Mouse (Mus musculus): ENCODE measurements at regions not wholly inside any gene's neighbourhood (a gene's known extent, or its start where the extent isn't known, plus 50 kb on each side); places are given as distances from the start of the nearest gene placed in this dataset.

DNA sequence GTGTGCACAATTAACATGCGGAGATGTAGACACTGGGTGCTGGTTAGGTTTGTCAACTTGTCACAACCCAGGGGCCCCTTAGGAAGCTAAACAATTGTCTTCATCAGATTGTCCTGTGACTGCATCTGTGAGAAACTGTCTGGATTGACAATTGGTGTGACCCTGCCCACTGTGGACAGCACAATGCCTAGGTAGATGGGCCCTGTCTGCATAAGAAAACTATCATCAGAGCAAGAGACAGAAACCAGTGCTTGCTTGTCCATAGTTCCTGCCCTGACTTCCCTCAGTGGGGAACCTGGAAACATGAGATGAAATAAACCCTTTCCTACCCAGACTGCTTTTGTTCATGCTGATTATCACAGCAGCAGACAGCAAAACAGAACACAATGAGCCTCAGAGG, 63.5 kb upstream of the Tyw5 start:
- H3K4me1 ChIP-seq (ENCODE audit: control insufficient read depth, insufficient read depth, low read length), result no peaks in the 10 kb centered on the region
- no peak overlapping the region for H3K4me3 ChIP-seq (replicated peaks; ENCODE audit: extremely low read depth, low read depth, low read length)
- WGBS, result 91% methylated on average over 1 of the region's 1 CpGs
- TF ChIP-seq POLR2A (IDR thresholded peaks at IDR 0.05; ENCODE audit: borderline replicate concordance, extremely low read depth, low read depth, low read length), result no peak
- no peak for TF ChIP-seq CTCF (IDR thresholded peaks at IDR 0.05; ENCODE audit: insufficient read depth, low read length)
- DNase-seq, result no peak

DNA sequence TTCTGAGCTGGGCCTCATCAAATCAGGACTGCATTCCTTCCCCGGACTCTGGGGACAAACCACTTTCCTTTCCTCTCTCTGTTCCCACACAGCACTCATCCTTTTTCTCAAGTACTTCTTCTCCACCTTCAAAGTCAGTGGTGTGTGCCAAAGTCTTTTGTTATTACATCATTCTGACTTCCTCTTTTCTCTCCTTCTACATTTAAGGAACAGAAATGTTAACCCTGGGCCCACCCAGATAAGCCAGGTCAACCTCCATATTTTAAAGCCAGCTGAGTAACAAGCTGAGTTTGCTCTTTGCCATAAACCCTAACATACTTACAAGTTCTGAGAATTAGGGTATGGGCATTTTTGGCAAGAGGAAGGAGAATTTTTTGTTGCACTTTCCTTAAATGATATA, 65.3 kb upstream of the Tyw5 start:
- Histone ChIP-seq H3K4me1 (ENCODE audit: control insufficient read depth, insufficient read depth, low read length) (no peaks in the 10 kb centered on the region), H3K4me3 (replicated peaks; ENCODE audit: extremely low read depth, low read depth, low read length) (no peak overlapping the region)
- no peak for DNase-seq
- WGBS, result 44% methylated on average over 1 of the region's 1 CpGs
- no peak for TF ChIP-seq CTCF (IDR thresholded peaks at IDR 0.05; ENCODE audit: insufficient read depth, low read length)
- TF ChIP-seq POLR2A (IDR thresholded peaks at IDR 0.05; ENCODE audit: borderline replicate concordance, extremely low read depth, low read depth, low read length), result no peak

DNA sequence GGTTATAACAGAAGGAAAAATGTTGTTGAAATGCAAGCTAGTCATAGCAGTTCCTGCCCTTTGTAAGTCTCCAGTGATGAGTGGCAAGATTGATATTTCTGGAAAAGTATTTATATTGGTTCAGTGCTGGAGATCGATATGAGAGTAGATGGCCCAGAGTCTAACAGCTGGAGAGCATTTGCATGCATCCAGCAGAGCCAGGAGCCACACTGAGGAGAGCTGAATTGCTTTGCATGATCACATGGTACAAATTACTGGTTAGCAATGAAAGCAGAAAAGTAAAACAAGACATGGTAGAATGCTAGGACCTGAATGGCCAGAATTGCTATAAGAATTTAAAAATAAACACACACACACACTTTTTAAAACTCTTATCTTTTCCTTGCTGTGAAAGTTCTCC, 70.8 kb upstream of the Tyw5 start:
- 51% methylated on average over 1 of the region's 1 CpGs for WGBS
- DNase-seq, result no peak
- H3K4me1 ChIP-seq (ENCODE audit: control insufficient read depth, insufficient read depth, low read length), result no peaks in the 10 kb centered on the region
- H3K4me3 ChIP-seq (replicated peaks; ENCODE audit: extremely low read depth, low read depth, low read length), result no peak overlapping the region
- TF ChIP-seq POLR2A (IDR thresholded peaks at IDR 0.05; ENCODE audit: borderline replicate concordance, extremely low read depth, low read depth, low read length) (no peak), CTCF (IDR thresholded peaks at IDR 0.05; ENCODE audit: insufficient read depth, low read length) (no peak)

DNA sequence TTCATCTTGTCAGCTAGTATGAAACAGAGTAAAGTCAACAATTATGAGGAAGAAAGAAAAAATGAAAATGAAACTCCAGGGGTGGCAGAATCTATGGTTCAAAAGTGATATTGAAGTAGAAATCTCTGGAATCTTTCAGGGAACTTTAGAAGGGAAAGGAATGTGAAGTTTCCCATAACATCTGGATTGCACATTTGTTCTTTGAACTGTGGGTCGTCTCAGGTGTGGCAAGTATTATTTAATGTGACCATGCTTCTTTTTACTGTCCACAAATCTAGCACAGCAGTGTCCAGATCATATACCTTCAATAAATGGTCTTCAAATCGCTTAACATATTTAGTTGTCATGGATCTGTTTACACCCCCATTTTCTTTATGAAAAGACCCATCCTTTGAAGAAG, 71.2 kb upstream of the Tyw5 start:
- H3K4me3 ChIP-seq (replicated peaks; ENCODE audit: extremely low read depth, low read depth, low read length), result no peak overlapping the region
- no peaks in the 10 kb centered on the region for H3K4me1 ChIP-seq (ENCODE audit: control insufficient read depth, insufficient read depth, low read length)
- TF ChIP-seq CTCF (IDR thresholded peaks at IDR 0.05; ENCODE audit: insufficient read depth, low read length) (no peak), POLR2A (IDR thresholded peaks at IDR 0.05; ENCODE audit: borderline replicate concordance, extremely low read depth, low read depth, low read length) (no peak)
- WGBS, result 72% methylated on average over 2 of the region's 2 CpGs
- no peak for DNase-seq

DNA sequence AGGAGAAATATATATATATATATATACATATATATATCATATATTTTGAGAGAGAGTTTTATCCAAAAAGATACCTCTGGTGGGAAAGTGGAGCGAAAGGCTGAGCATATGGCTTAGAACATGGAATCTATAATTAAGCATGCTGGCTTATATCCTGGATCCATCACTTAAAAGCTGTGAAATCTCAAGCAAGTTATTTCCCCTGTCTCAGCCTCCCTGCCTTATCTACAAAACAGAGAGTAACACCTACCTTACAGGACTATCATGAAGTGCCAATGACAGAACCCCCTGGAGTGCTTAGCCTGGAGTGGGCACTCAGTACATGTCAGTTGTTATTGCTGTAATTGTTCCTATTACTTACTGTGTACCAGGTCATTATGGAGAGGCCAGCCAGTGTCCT, 71.9 kb upstream of the Tyw5 start:
- no peak overlapping the region for H3K4me3 ChIP-seq (replicated peaks; ENCODE audit: extremely low read depth, low read depth, low read length)
- H3K4me1 ChIP-seq (ENCODE audit: control insufficient read depth, insufficient read depth, low read length), result no peaks in the 10 kb centered on the region
- 100% methylated on average over 1 of the region's 1 CpGs for WGBS
- no peak for DNase-seq
- TF ChIP-seq CTCF (IDR thresholded peaks at IDR 0.05; ENCODE audit: insufficient read depth, low read length), result no peak
- TF ChIP-seq POLR2A (IDR thresholded peaks at IDR 0.05; ENCODE audit: borderline replicate concordance, extremely low read depth, low read depth, low read length), result no peak

DNA sequence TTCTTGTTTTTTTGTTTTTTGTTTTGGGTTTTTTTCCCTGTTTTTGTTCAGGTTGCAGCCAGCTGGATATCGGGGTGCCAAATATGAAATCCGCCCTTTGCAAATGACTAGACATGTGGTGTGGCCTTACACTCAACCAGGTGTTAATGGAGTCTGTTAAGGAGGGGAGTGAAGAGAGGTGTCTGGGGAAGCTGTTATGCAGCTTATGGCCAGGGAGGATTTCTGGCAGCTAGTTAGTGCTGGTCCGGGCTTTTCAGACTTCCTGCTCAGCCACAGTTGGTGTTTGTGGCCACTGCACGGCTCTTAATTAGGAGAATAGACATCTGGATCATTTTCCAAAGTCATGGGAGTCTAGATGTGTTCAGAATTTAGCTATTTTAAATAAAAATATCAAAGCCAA, 72.7 kb upstream of the Tyw5 start:
- no peak for DNase-seq
- TF ChIP-seq CTCF (IDR thresholded peaks at IDR 0.05; ENCODE audit: insufficient read depth, low read length) (no peak), POLR2A (IDR thresholded peaks at IDR 0.05; ENCODE audit: borderline replicate concordance, extremely low read depth, low read depth, low read length) (no peak)
- no peak overlapping the region for H3K4me3 ChIP-seq (replicated peaks; ENCODE audit: extremely low read depth, low read depth, low read length)
- WGBS, result 63% methylated on average over 4 of the region's 4 CpGs
- H3K4me1 ChIP-seq (ENCODE audit: control insufficient read depth, insufficient read depth, low read length), result no peaks in the 10 kb centered on the region

DNA sequence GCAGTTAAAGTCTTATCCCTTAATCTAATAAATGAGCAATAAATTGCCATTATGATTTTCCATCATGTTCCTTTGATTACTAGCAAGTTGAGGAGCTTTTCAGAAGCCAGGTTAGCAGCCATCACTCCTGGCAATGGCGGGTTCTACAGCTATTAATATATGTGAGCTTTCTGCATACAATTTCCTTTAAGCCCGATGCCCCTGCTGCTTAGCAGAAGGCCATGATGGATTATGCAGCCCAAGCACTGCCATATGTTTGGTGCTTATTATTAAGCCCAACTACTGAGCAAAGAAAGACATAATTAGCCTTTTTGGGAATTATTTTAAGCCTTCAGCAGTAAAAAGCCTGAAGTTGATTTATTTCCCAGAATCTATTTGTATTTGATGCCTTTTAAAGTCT, 82.3 kb upstream of the Tyw5 start:
- TF ChIP-seq CTCF (IDR thresholded peaks at IDR 0.05; ENCODE audit: insufficient read depth, low read length), result no peak
- TF ChIP-seq POLR2A (IDR thresholded peaks at IDR 0.05; ENCODE audit: borderline replicate concordance, extremely low read depth, low read depth, low read length), result no peak
- WGBS, result 71% methylated on average over 2 of the region's 2 CpGs
- no peaks in the 10 kb centered on the region for H3K4me1 ChIP-seq (ENCODE audit: control insufficient read depth, insufficient read depth, low read length)
- no peak for DNase-seq
- H3K4me3 ChIP-seq (replicated peaks; ENCODE audit: extremely low read depth, low read depth, low read length), result no peak overlapping the region

DNA sequence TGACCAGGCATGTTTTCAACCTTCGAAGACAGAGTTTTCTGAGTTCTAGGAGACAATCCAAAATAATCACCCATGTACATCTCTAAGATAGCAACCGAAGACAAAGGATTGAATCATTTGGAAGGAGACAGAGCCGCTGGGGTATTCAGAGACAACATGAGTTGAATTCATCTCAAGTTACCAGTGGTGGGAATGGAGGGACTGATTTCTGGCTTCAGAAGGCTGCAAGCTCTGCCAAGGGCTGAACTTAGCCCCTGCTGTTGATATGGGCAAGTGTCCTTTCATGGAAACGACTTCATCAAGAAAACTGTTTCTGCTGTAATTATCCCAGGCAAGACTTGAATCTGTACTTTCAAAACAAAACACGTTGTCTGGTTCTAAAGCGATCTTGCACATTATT, 82.7 kb upstream of the Tyw5 start:
- DNase-seq, result no peak
- WGBS, result 60% methylated on average over 6 of the region's 6 CpGs
- no peak overlapping the region for H3K4me3 ChIP-seq (replicated peaks; ENCODE audit: extremely low read depth, low read depth, low read length)
- H3K4me1 ChIP-seq (ENCODE audit: control insufficient read depth, insufficient read depth, low read length), result no peaks in the 10 kb centered on the region
- TF ChIP-seq CTCF (IDR thresholded peaks at IDR 0.05; ENCODE audit: insufficient read depth, low read length), result no peak
- TF ChIP-seq POLR2A (IDR thresholded peaks at IDR 0.05; ENCODE audit: borderline replicate concordance, extremely low read depth, low read depth, low read length), result no peak

DNA sequence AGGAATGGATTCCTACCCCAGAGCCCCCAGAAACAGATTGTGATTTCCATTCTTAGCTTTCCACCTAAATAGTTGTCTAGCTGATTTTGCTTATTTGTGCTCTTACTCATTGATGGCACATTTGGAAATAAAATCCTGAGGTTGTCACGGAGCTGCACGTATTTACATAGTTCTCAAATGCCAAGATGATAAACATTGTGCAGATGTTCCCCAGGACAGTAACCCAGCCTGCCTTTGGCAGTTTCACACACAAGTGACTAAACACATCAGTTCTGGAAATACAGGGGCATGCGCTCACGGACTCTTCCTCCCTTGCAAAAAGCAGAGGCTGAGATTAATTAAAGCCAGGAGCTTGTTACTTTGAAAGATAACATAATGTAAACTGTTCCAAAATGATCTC, 83.1 kb upstream of the Tyw5 start:
- no peak for TF ChIP-seq CTCF (IDR thresholded peaks at IDR 0.05; ENCODE audit: insufficient read depth, low read length)
- TF ChIP-seq POLR2A (IDR thresholded peaks at IDR 0.05; ENCODE audit: borderline replicate concordance, extremely low read depth, low read depth, low read length), result no peak
- Histone ChIP-seq H3K4me1 (ENCODE audit: control insufficient read depth, insufficient read depth, low read length) (no peaks in the 10 kb centered on the region), H3K4me3 (replicated peaks; ENCODE audit: extremely low read depth, low read depth, low read length) (no peak overlapping the region)
- no peak for DNase-seq
- 55% methylated on average over 4 of the region's 4 CpGs for WGBS

DNA sequence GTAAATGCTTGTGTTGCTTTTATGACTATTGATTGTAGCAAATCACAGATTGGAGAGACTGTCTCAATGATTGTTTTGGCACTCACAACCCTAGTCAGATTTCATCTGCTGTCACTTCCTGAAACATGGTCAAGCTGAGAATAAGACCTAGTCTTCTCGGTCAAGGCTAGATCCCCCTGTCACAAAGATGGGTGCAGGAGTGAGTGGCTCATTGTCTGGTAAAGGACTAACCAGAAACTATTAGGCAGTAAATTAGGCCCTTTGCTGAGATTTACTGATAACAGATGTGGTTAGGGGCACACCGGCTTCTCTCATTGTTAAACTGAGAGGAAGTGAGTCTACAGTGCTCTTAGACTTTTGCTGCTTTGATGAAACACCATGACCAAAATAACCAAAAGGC, 85.8 kb upstream of the Tyw5 start:
- no peaks in the 10 kb centered on the region for H3K4me1 ChIP-seq (ENCODE audit: control insufficient read depth, insufficient read depth, low read length)
- H3K4me3 ChIP-seq (replicated peaks; ENCODE audit: extremely low read depth, low read depth, low read length), result no peak overlapping the region
- 58% methylated on average over 2 of the region's 2 CpGs for WGBS
- no peak for TF ChIP-seq POLR2A (IDR thresholded peaks at IDR 0.05; ENCODE audit: borderline replicate concordance, extremely low read depth, low read depth, low read length)
- TF ChIP-seq CTCF (IDR thresholded peaks at IDR 0.05; ENCODE audit: insufficient read depth, low read length), result no peak
- no peak for DNase-seq
